Mouse (Mus musculus) embryonic fibroblast, embryonic 13.5 days (primary cell): ENCODE measurements around the gene Muc5b.

ENCODE experiments used
- CTCF ChIP-seq: IDR thresholded peaks from 2 replicates; pipeline ENCODE4 v1.5.1; 2011; ENCODE audit warnings: mild to moderate bottlenecking, control low read depth, low read length, moderate library complexity, borderline replicate concordance; ENCODE audit not compliant: insufficient read depth
- POLR2A ChIP-seq: IDR thresholded peaks from 2 replicates; pipeline ENCODE4 v1.6.1; 2011; ENCODE audit warnings: low read depth, mild to moderate bottlenecking, control low read depth, low read length, moderate library complexity

- TF ChIP-seq CTCF: no peak
- no peak for TF ChIP-seq POLR2A
Measured at GRCm38 (mm10) chr7:141874891-141875290, 36.0 kb downstream of the Muc5b start.
